Mouse (Mus musculus) embryo, embryonic 9.5 days (tissue): ENCODE data around the gene Tbc1d2b.

Experiments used
- DNase-seq: peaks from one replicate; pipeline ENCODE4 v3.0.0-alpha.2; 2017; ENCODE audit errors: extremely low spot score

The Tbc1d2b gene

GRCm38 (mm10) chr9:90265322-90266039 lies 5.1 kb downstream of the Tbc1d2b start:
- no peak for DNase-seq

- DNase-seq, result no peak
These were observed 7.3 kb downstream of the Tbc1d2b start for GRCm38 (mm10) chr9:90263340-90263679.

GRCm38 (mm10) chr9:90262591-90263339 lies 7.8 kb downstream of the Tbc1d2b start:
- DNase-seq, result no peak

GRCm38 (mm10) chr9:90262063-90262462 lies 8.5 kb downstream of the Tbc1d2b start:
- DNase-seq, result no peak

GRCm38 (mm10) chr9:90260600-90261375 lies 9.8 kb downstream of the Tbc1d2b start:
- no peak for DNase-seq

- DNase-seq, result no peak
These were observed 10.5 kb downstream of the Tbc1d2b start for GRCm38 (mm10) chr9:90260079-90260478.

- DNase-seq, result no peak
These were observed 11.1 kb downstream of the Tbc1d2b start for GRCm38 (mm10) chr9:90259400-90259950.

GRCm38 (mm10) chr9:90257754-90258531 lies 12.7 kb downstream of the Tbc1d2b start:
- DNase-seq, result no peak

GRCm38 (mm10) chr9:90257220-90257619 lies 13.4 kb downstream of the Tbc1d2b start:
- no peak for DNase-seq

GRCm38 (mm10) chr9:90255844-90256405 lies 14.7 kb downstream of the Tbc1d2b start:
- no peak for DNase-seq

GRCm38 (mm10) chr9:90253181-90253580 lies 17.4 kb downstream of the Tbc1d2b start:
- DNase-seq, result no peak

GRCm38 (mm10) chr9:90250964-90251750 lies 19.4 kb downstream of the Tbc1d2b start:
- DNase-seq, result no peak

- DNase-seq, result no peak
These were observed 20.3 kb downstream of the Tbc1d2b start for GRCm38 (mm10) chr9:90250141-90250775.

- DNase-seq, result no peak
These were observed 21.6 kb downstream of the Tbc1d2b start for GRCm38 (mm10) chr9:90249036-90249435.

GRCm38 (mm10) chr9:90248326-90248725 lies 22.3 kb downstream of the Tbc1d2b start:
- DNase-seq, result no peak

GRCm38 (mm10) chr9:90247316-90247715 lies 23.3 kb downstream of the Tbc1d2b start:
- no peak for DNase-seq

GRCm38 (mm10) chr9:90245781-90246180 lies 24.8 kb downstream of the Tbc1d2b start:
- DNase-seq, result no peak

- DNase-seq, result no peak
These were observed 25.4 kb downstream of the Tbc1d2b start for GRCm38 (mm10) chr9:90245206-90245605.

GRCm38 (mm10) chr9:90244301-90245151 lies 26.1 kb downstream of the Tbc1d2b start:
- DNase-seq, result no peak
